Mouse (Mus musculus): Measurements from ENCODE around the gene Pitpnm2.

Gene Pitpnm2

GRCm38 (mm10) chr5:124247296-124247695 is 2.3 kb downstream of the Pitpnm2 start:
- DNase-seq, result no peak

GRCm38 (mm10) chr5:124244885-124245284 is 4.7 kb downstream of the Pitpnm2 start:
- no peak for DNase-seq

- no peak for DNase-seq
Measured at GRCm38 (mm10) chr5:124244449-124244848, 5.1 kb downstream of the Pitpnm2 start.

- no peak for DNase-seq
Measured at GRCm38 (mm10) chr5:124243236-124243901, 6.2 kb downstream of the Pitpnm2 start.

- no peak for DNase-seq
Measured at GRCm38 (mm10) chr5:124241686-124242444, 7.7 kb downstream of the Pitpnm2 start.

GRCm38 (mm10) chr5:124240841-124241685 is 8.5 kb downstream of the Pitpnm2 start:
- DNase-seq, result peak; percentile 60

- peak; percentile 64 for DNase-seq
Measured at GRCm38 (mm10) chr5:124236180-124236579, 13.4 kb downstream of the Pitpnm2 start.

- DNase-seq, result no peak
Measured at GRCm38 (mm10) chr5:124234778-124235177, 14.8 kb downstream of the Pitpnm2 start.

GRCm38 (mm10) chr5:124233874-124234661 is 15.5 kb downstream of the Pitpnm2 start:
- DNase-seq, result no peak

- no peak for DNase-seq
Measured at GRCm38 (mm10) chr5:124233144-124233465, 16.5 kb downstream of the Pitpnm2 start.

GRCm38 (mm10) chr5:124232360-124233143 is 17.0 kb downstream of the Pitpnm2 start:
- DNase-seq, result no peak

- no peak for DNase-seq
Measured at GRCm38 (mm10) chr5:124230461-124230860, 19.1 kb downstream of the Pitpnm2 start.

- DNase-seq, result no peak
Measured at GRCm38 (mm10) chr5:124227193-124227592, 22.4 kb downstream of the Pitpnm2 start.

GRCm38 (mm10) chr5:124226494-124226893 is 23.1 kb downstream of the Pitpnm2 start:
- no peak for DNase-seq

- no peak for DNase-seq
Measured at GRCm38 (mm10) chr5:124225891-124226290, 23.7 kb downstream of the Pitpnm2 start.

GRCm38 (mm10) chr5:124224321-124225092 is 25.1 kb downstream of the Pitpnm2 start:
- DNase-seq, result no peak

GRCm38 (mm10) chr5:124223574-124223973 is 26.0 kb downstream of the Pitpnm2 start:
- DNase-seq, result no peak

GRCm38 (mm10) chr5:124222696-124223095 is 26.9 kb downstream of the Pitpnm2 start:
- no peak for DNase-seq

- DNase-seq, result no peak
Measured at GRCm38 (mm10) chr5:124221736-124222040, 27.9 kb downstream of the Pitpnm2 start.

- peak; percentile 74 for DNase-seq
Measured at GRCm38 (mm10) chr5:124221037-124221735, 28.4 kb downstream of the Pitpnm2 start.

GRCm38 (mm10) chr5:124220551-124220950 is 29.0 kb downstream of the Pitpnm2 start:
- DNase-seq, result no peak
